Mouse (Mus musculus) liver, postnatal 0 days (tissue): ENCODE data around the gene Rasl10b. TPM values are rescaled to one million over a fixed set of nuclear protein-coding genes. Genes with fewer than 3 reads are reported as not detected.

Experiments
- ATAC-seq: fragments of 200-750 bp; cut with Nextera tagmentation; 2 replicates; pipeline ENCODE4 v1.8.0; 2017; ENCODE audit warnings: mild to moderate bottlenecking, moderate library complexity
- DNase-seq: peaks from one replicate; pipeline ENCODE4 v3.0.0-alpha.2; 2016
- H3K27ac ChIP-seq: fragments of 300-500 bp; sonication (generic); 2 replicates; pipeline ENCODE4 v1.5.1; 2014; ENCODE audit warnings: antibody characterized with exemption, moderate library complexity, mild to moderate bottlenecking, low read depth
- H3K27me3 ChIP-seq: fragments of 300-500 bp; sonication (generic); 2 replicates; pipeline ENCODE4 v1.6.1; 2014; ENCODE audit warnings: low read length, control low read depth, mixed read lengths; ENCODE audit not compliant: insufficient read depth
- H3K36me3 ChIP-seq: fragments of 300-500 bp; sonication (generic); replicated peaks from 2 replicates; pipeline ENCODE4 v1.6.1; 2014; ENCODE audit warnings: mild to moderate bottlenecking, control low read depth, low read length, moderate library complexity, mixed read lengths; ENCODE audit not compliant: insufficient read depth
- H3K4me1 ChIP-seq: fragments of 300-500 bp; sonication (generic); 2 replicates; pipeline ENCODE4 v1.6.1; 2014; ENCODE audit warnings: antibody characterized with exemption, mild to moderate bottlenecking, control low read depth; ENCODE audit not compliant: insufficient read depth
- H3K4me2 ChIP-seq: fragments of 300-500 bp; sonication (generic); 2 replicates; pipeline ENCODE4 v1.6.1; 2014; ENCODE audit warnings: low read depth, mild to moderate bottlenecking, low read length, moderate library complexity, mixed read lengths
- H3K4me3 ChIP-seq: fragments of 300-500 bp; sonication (generic); 2 replicates; pipeline ENCODE4 v1.5.1; 2014; ENCODE audit warnings: low read depth, low read length
- H3K9ac ChIP-seq: fragments of 300-500 bp; sonication (generic); replicated peaks from 2 replicates; pipeline ENCODE4 v1.6.1; 2014; ENCODE audit warnings: mild to moderate bottlenecking, moderate library complexity
- H3K9me3 ChIP-seq: fragments of 300-500 bp; sonication (generic); 2 replicates; pipeline ENCODE4 v1.6.1; 2016; ENCODE audit warnings: mild to moderate bottlenecking, control low read depth, low read length, mixed read lengths
- CTCF ChIP-seq: sonication (generic); IDR thresholded peaks from 2 replicates; pipeline ENCODE4 v1.5.1; 2016; ENCODE audit warnings: antibody characterized with exemption, low read depth
- EP300 ChIP-seq: IDR thresholded peaks from 2 replicates; pipeline ENCODE4 v1.6.1; 2016; ENCODE audit warnings: antibody characterized with exemption, low read depth, mild to moderate bottlenecking
- WGBS: fragments of 180-500 bp; shearing (Covaris S2); extraction: QIAGEN DNeasy Blood & Tissue Kit; methylation state at CpG from one replicate; pipeline ENCODE4 v1.1.7; 2014; ENCODE audit not compliant: insufficient replicate concordance; 5-methylcytosine and 5-hydroxymethylcytosine counted together
- polyA plus RNA-seq: library from polyadenylated mRNA; unstranded; fragments of >200 nt; fragmentation: Nextera tagmentation; extraction: Ambion mirVana; gene quantifications from 2 replicates; pipeline ENCODE4 v1.2.1, GENCODE M21; 2015

Rasl10b gene
- polyA plus RNA-seq, 1 experiment from 2014 or later, result not detected

- Histone ChIP-seq H3K27ac (no peak overlapping the region), H3K36me3 (no peaks in the 10 kb centered on the region), H3K4me3 (no peak overlapping the region), H3K9ac (no peak overlapping the region), H3K9me3 (no peaks in the 10 kb centered on the region), H3K4me1 (peaks cover 7% of the 10 kb centered on the region), H3K4me2 (no peak overlapping the region), H3K27me3 (peaks cover 24% of the 10 kb centered on the region)
- ATAC-seq (no peak), DNase-seq (no peak)
- TF ChIP-seq EP300 (no peak), CTCF (no peak)
- WGBS, result 50% methylated on average over 2 of the region's 2 CpGs
Observed at GRCm38 (mm10) chr11:83465976-83466375, 57.0 kb downstream of the Rasl10b start.

GRCm38 (mm10) chr11:83467120-83467652, 58.2 kb downstream of the Rasl10b start:
- no peak for TF ChIP-seq EP300
- no peak overlapping the region for H3K9ac ChIP-seq
- WGBS, result 39% methylated on average over 11 of the region's 11 CpGs
- no peaks in the 10 kb centered on the region for H3K9me3 ChIP-seq
- H3K4me1 ChIP-seq, result peaks cover 10% of the 10 kb centered on the region
- no peak overlapping the region for H3K27ac ChIP-seq
- peaks cover 20% of the 10 kb centered on the region for H3K27me3 ChIP-seq
- no peaks in the 10 kb centered on the region for H3K36me3 ChIP-seq
- no peak overlapping the region for H3K4me2 ChIP-seq
- no peak overlapping the region for H3K4me3 ChIP-seq
- no peak for DNase-seq
- ATAC-seq, result no peak

GRCm38 (mm10) chr11:83468765-83469164, 59.8 kb downstream of the Rasl10b start:
- Histone ChIP-seq H3K9me3 (no peaks in the 10 kb centered on the region), H3K36me3 (no peaks in the 10 kb centered on the region), H3K27me3 (peaks cover 6% of the 10 kb centered on the region; the same call in 1 of the 2 replicates), H3K27ac (no peak overlapping the region), H3K4me3 (no peak overlapping the region), H3K9ac (no peak overlapping the region), H3K4me2 (no peak overlapping the region), H3K4me1 (peaks cover 11% of the 10 kb centered on the region)
- no peak for ATAC-seq
- 91% methylated on average over 3 of the region's 3 CpGs for WGBS
- TF ChIP-seq CTCF (no peak), EP300 (no peak)
- no peak for DNase-seq

Other genes with a start within 250 kb of the Rasl10b start
- 2.7 and 3.1 TPM in 2 replicates for gene Slfn4, start 234.0 kb upstream of the Rasl10b start, polyA plus RNA-seq
- gene Slfn3, start 217.8 kb upstream of the Rasl10b start, polyA plus RNA-seq, result 0.77 and 1.1 TPM in 2 replicates
- gene Slfn14, start 122.4 kb upstream of the Rasl10b start, polyA plus RNA-seq, result 14.3 and 14.8 TPM in 2 replicates
- gene Ap2b1, start 110.1 kb upstream of the Rasl10b start, polyA plus RNA-seq, result 7.6 and 8.3 TPM in 2 replicates
- 6.8 and 7.1 TPM in 2 replicates for gene Pex12, start 106.6 kb upstream of the Rasl10b start, polyA plus RNA-seq
- not detected in 2 replicates for gene Gas2l2, start 20.3 kb downstream of the Rasl10b start, polyA plus RNA-seq
- gene 1700020L24Rik, start 28.5 kb downstream of the Rasl10b start, polyA plus RNA-seq, result 2.6 and 3.1 TPM in 2 replicates
- 0.20 and 0.43 TPM in 2 replicates for gene Mmp28, start 53.9 kb downstream of the Rasl10b start, polyA plus RNA-seq
- gene Taf15, start 63.9 kb downstream of the Rasl10b start, polyA plus RNA-seq, result 2.8 and 3.4 TPM in 2 replicates
- not detected in 2 replicates for gene Heatr9, start 113.0 kb downstream of the Rasl10b start, polyA plus RNA-seq
- gene Ccl5, start 121.4 kb downstream of the Rasl10b start, polyA plus RNA-seq, result 8.6 and 12.7 TPM in 2 replicates
- 92.6 and 107 TPM in 2 replicates for gene Ccl9, start 169.5 kb downstream of the Rasl10b start, polyA plus RNA-seq
- 46.9 and 55.2 TPM in 2 replicates for gene Ccl6, start 183.9 kb downstream of the Rasl10b start, polyA plus RNA-seq
- gene Rpl9-ps1, start 236.5 kb downstream of the Rasl10b start, polyA plus RNA-seq, result not detected in 2 replicates
- 1.3 TPM in 2 replicates for gene Ccl3, start 240.2 kb downstream of the Rasl10b start, polyA plus RNA-seq